Mouse (Mus musculus): Measurements from ENCODE around the gene Doxl2.

Doxl2 gene

DNA sequence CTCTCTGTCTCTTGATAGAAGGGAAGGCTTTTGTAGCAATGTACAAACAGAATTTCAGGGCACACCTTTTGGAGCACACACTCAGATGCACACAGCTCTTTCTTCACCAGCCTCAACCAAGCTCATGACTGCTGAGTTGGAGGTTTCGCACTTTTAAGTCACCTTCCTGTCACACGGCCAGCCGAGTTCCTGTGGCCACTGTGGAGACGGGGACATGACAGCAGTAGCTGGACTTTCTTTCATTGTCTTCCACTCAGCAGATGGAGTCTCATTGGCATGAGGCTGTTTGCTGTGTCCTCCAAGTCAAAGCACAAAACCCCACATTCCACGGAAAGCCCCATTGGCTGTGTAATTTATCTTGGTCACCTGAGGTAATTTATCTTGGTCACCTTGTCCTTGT, 36.4 kb downstream of the Doxl2 start:
- DNase-seq = no peak

DNA sequence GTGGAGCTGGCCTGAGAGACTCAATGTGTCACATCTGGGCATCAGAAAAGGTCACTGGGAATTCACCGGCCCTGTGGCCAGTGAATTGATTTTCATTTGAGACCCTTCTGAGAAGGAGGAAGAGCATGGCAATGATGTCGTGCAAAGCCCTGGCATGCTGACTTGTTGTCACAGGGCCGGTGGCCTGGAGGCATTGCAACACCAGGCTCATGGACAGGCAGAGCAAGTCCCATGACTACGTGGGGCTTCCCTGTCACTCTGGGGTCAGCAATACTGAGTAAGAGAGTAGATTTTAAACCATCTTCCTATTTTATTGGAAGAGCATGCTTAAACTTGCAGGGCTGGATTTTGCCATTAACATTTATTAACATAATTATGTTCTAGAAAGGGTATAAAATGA, 38.3 kb downstream of the Doxl2 start:
- no peak for DNase-seq

DNA sequence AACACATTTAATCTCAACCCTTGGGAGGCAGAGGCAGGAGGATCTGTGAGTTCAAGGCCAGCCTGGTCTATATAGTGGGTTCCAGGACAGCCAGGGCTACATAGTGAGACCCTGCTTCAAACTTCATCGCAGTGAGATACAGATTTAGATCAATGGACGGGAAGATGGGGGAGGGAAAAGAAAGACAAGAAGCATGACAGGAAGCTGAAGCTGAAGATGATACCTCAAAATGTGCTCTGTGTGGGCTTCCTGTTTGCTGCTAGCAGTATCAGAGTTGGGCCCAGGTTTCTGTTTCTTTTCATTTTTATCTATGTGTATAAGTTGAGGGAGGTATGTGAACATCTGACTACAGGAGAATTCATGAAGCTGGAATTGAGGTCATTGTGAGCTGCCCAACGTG, 38.7 kb downstream of the Doxl2 start:
- no peak for DNase-seq

DNA sequence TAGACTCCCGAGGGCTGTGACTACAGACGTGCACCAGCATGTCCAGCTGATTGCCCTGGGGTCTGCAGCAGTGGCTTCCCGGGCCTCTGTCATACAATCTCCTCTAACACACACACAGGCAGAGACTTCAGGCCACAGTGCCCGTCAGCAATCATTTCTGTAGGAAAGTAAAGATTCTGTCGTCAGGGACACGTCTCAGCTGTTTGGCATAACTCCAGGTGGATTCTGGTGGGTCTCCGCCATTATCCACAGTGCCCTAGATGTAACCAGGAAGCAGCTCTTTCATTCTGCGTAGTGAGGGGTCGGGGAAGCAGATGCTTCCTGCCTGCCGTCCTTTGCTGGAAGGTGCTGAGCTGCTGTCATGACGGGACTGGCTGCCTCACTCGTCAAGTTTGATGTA, 42.4 kb downstream of the Doxl2 start:
- DNase-seq = no peak

DNA sequence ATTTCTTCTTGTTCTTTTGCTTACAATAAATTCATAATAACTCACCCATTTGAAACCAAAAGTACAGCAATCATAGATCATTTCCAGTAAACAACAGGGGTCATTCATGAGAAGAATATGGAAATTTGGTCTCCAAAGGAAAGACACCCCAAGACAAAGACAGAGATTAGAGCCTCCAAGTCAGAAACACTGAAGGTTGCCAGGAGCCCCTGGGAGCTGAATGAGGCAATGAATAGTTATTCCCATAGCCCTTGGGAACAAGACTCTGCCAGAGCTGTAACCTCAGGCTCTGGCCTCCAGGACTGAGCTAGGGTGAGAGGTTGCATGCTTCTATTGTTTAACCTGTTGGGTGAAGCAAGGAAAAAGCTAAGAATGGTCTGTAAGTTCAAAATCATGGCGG, 44.6 kb downstream of the Doxl2 start:
- DNase-seq = no peak

DNA sequence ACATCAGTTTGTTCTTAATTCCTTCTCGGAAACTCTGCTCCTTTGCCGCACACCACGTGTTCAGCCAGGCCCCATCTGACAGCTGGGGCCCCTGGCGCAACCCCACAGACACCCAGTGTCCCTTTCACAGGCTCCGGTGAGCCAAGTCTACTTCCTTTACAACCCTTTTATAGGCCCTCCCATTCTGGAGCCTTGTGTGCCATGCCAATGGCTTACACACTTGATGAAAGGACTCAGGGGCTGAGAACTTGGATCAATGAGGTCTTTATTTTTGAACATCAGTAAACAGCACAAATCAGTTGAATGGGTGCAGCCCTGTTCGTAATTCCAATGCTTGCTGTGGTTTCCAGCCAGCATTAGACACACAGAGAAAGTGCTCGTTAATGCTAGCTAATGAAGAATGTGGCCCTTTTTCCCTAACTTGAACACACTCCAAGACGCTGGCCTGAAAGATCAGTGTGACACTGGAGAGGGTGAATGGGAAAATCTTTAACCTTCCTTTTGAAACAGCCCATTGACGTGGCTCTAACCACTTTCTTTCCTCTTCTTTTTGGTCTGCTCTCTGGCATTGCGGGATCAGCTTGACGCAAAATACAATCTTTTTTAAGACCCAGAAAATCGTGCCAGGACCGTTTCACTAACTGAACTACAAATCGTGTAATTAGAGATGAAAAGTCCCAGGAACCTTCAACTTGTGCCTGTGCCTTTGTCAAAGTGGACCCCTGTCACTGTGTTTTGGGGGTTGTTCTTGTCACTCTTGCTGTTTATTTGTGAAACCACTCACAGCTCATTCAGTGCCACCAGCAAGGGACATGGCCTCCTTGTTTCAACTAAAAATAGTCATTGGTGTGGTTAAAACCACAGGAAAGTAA, 46.6 kb downstream of the Doxl2 start:
- DNase-seq = no peak

DNA sequence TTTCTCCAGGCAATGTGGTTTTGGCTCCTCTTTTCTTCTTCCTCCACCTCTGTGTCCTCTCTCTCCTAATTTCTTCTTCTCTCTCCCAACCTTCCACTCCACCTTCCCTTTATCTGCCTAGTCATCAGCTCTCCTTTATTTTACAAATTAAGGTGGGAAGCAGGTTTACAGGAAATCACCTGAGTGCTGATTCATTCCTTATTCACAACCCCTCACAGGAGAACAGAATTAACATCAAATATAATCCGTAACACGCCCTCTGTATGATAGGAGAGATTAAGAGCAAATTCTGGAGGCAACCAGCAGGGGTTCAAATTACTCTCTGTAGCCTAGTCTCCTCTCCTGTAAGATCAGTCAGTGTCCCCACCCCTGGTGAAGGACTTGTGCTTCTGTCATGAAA, 47.6 kb downstream of the Doxl2 start:
- no peak for DNase-seq

DNA sequence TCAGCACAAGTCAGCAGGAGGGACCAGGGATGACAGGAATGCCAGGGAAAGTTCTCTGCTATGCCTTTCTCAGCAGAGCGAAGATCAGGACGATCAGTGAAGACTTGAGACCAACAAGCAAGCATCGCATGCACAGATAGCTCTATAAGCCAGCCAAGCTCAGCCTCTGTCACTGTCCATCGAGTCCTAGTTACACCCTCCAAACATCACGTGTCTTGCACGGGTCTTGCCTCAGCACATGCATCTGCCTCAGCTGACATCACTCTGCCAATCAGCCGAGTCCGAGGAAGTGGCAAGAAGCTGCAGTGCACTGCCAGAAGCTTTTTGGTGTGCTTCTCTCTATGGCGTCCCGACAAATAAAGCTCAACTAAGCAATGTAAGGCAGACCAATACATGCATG, 48.6 kb downstream of the Doxl2 start:
- no peak for DNase-seq

DNA sequence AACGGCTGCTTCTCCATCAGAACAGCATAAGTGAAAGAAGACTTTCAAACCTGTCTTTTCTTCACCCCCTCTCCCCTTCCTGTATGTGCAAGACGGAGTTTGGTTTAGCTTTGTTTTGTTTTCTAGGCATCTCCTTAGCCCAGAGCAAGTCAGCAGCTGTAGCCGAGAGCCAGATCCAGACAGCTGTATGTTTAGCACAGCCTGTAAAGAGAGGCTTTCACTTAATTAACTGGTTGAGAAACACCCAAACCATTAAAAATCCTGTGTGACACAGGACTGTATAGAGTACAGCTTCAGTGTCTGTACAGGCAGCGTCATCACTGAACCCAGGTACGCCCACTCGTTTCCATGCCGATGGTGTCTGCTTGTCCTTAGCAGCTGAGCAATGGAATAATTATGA, 50.5 kb downstream of the Doxl2 start:
- no peak for DNase-seq

DNA sequence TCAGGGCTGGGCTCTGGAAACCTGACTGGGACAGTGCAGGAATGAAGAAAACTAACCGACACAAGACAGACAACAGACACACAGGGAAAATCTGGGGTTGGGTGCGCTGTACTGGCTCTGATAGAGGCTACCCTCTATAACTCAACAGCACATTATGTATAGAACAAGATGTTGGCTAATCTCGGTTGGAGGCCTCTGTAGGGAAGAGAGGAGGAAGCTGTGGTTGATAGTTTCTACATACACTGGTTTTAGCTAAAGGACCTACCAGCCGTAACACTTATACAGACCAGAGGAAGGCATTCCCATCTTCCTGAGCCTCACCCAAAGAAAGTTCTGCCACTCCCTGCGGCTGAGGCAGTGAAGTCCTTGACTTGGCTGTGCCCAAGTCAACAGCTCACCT, 51.7 kb downstream of the Doxl2 start:
- no peak for DNase-seq

DNA sequence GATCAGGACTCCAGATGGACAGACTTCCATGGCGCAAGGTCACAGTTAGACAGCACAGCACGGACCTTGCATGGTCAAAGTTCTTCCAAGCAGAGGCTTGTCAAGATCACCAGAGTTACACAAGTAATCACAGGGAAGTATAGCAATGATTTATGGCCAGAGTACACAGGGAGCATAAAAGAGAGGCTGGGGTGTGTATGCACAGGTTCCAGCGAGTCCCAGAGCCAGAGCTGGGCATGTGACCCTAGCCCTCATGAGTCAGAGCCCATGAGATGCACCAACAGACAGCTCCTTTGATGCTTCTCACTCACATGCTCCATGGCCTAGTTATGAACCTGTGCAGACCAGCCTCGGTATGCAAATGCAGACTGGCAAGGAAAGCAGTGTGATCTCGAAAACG, 53.3 kb downstream of the Doxl2 start:
- DNase-seq = no peak
